Mouse (Mus musculus) ES-Bruce4 (cell line): ENCODE results near the gene Gmfg. TPM values are rescaled to one million over a fixed set of nuclear protein-coding genes. Genes with fewer than 3 reads are reported as not detected.

Experiments
- H3K27ac ChIP-seq: 2 replicates; pipeline ENCODE4 v1.5.1; 2012; ENCODE audit warnings: low read length, inconsistent platforms; ENCODE audit not compliant: insufficient read depth
- H3K27me3 ChIP-seq: 2 replicates; pipeline ENCODE4 v1.6.1; 2012; ENCODE audit warnings: mild to moderate bottlenecking, low read length, inconsistent platforms; ENCODE audit not compliant: control insufficient read depth, poor library complexity, insufficient read depth, severe bottlenecking
- H3K36me3 ChIP-seq: 2 replicates; pipeline ENCODE4 v1.6.1; 2012; ENCODE audit warnings: inconsistent platforms, mild to moderate bottlenecking, low read length, moderate library complexity; ENCODE audit not compliant: control insufficient read depth, poor library complexity, insufficient read depth, severe bottlenecking
- H3K4me1 ChIP-seq: one replicate; pipeline ENCODE4 v1.8.1; 2011; ENCODE audit warnings: low read length; ENCODE audit not compliant: control insufficient read depth, insufficient read depth
- H3K4me3 ChIP-seq: 2 replicates; pipeline ENCODE4 v1.5.1; 2011; ENCODE audit warnings: low read depth, mild to moderate bottlenecking, low read length
- H3K9ac ChIP-seq: 2 replicates; pipeline ENCODE4 v1.6.1; 2012; ENCODE audit warnings: low read depth, mild to moderate bottlenecking, inconsistent platforms; ENCODE audit not compliant: poor library complexity, severe bottlenecking
- H3K9me3 ChIP-seq: replicated peaks from 2 replicates; pipeline ENCODE4 v1.6.1; 2012; ENCODE audit warnings: mild to moderate bottlenecking, low read length, inconsistent platforms; ENCODE audit not compliant: control insufficient read depth, poor library complexity, insufficient read depth, severe bottlenecking
- CTCF ChIP-seq: IDR thresholded peaks from one replicate; pipeline ENCODE4 v1.8.1; 2011; ENCODE audit warnings: low read depth, low read length
- EP300 ChIP-seq: IDR thresholded peaks from 2 replicates; pipeline ENCODE4 v1.6.1; 2011; ENCODE audit warnings: low read depth, low read length; ENCODE audit not compliant: insufficient read depth
- POLR2A ChIP-seq: IDR thresholded peaks from one replicate; pipeline ENCODE4 v1.8.1; 2011; ENCODE audit warnings: low read length; ENCODE audit not compliant: insufficient read depth
- polyA plus RNA-seq: library from polyadenylated mRNA; stranded (reverse); fragments of >200 nt; gene quantifications from 2 replicates; pipeline ENCODE4 v1.2.4, GENCODE M21; 2011; ENCODE audit warnings: low read depth; ENCODE audit not compliant: missing spikeins, insufficient read depth, insufficient read length

Gmfg gene
- polyA plus RNA-seq, 1 experiment: 45.2 TPM

GRCm38 (mm10) chr7:28482854-28483253, 45.6 kb downstream of the Gmfg start:
- no peak overlapping the region for H3K9ac ChIP-seq
- no peaks in the 10 kb centered on the region for H3K27me3 ChIP-seq
- no peak overlapping the region for H3K4me3 ChIP-seq
- TF ChIP-seq POLR2A: no peak
- TF ChIP-seq EP300: no peak
- no peak for TF ChIP-seq CTCF
- H3K9me3 ChIP-seq: no peaks in the 10 kb centered on the region
- no peak overlapping the region for H3K27ac ChIP-seq
- no peaks in the 10 kb centered on the region for H3K36me3 ChIP-seq
- H3K4me1 ChIP-seq: peaks cover 3% of the 10 kb centered on the region

GRCm38 (mm10) chr7:28484192-28484591, 46.9 kb downstream of the Gmfg start:
- no peak overlapping the region for H3K4me3 ChIP-seq
- H3K9ac ChIP-seq: no peak overlapping the region
- H3K36me3 ChIP-seq: no peaks in the 10 kb centered on the region
- H3K4me1 ChIP-seq: peaks cover 5% of the 10 kb centered on the region
- H3K27ac ChIP-seq: no peak overlapping the region
- TF ChIP-seq POLR2A (no peak), CTCF (no peak), EP300 (peak; percentile 59; the same call in 1 of the 2 replicates)
- no peaks in the 10 kb centered on the region for H3K9me3 ChIP-seq
- H3K27me3 ChIP-seq: no peaks in the 10 kb centered on the region

GRCm38 (mm10) chr7:28488030-28488491, 50.8 kb downstream of the Gmfg start:
- Histone ChIP-seq H3K36me3 (no peaks in the 10 kb centered on the region), H3K4me3 (peak overlapping the region; percentile 61), H3K27me3 (no peaks in the 10 kb centered on the region), H3K9me3 (no peaks in the 10 kb centered on the region), H3K4me1 (peaks cover 2% of the 10 kb centered on the region), H3K9ac (peak overlapping the region; percentile 34), H3K27ac (peak overlapping the region; percentile 66)
- peak; percentile 73 for TF ChIP-seq POLR2A
- TF ChIP-seq EP300: no peak

- Histone ChIP-seq H3K4me3 (peak overlapping the region; percentile 78), H3K9ac (peak overlapping the region; percentile 49), H3K4me1 (peaks cover 2% of the 10 kb centered on the region), H3K27me3 (no peaks in the 10 kb centered on the region), H3K9me3 (no peaks in the 10 kb centered on the region), H3K36me3 (no peaks in the 10 kb centered on the region), H3K27ac (0 out of 2 replicates have a peak overlapping the region, but pooled peaks have one; percentile 36)
- TF ChIP-seq POLR2A: no peak
- TF ChIP-seq EP300: no peak
- peak; percentile 78 for TF ChIP-seq CTCF
Observed at GRCm38 (mm10) chr7:28490410-28490809, 53.2 kb downstream of the Gmfg start.

GRCm38 (mm10) chr7:28490903-28491302, 53.7 kb downstream of the Gmfg start:
- Histone ChIP-seq H3K27me3 (no peaks in the 10 kb centered on the region), H3K36me3 (no peaks in the 10 kb centered on the region), H3K4me1 (peaks cover 2% of the 10 kb centered on the region), H3K27ac (0 out of 2 replicates have a peak overlapping the region, but pooled peaks have one; percentile 36), H3K9me3 (no peaks in the 10 kb centered on the region), H3K9ac (peak overlapping the region; percentile 49), H3K4me3 (peak overlapping the region; percentile 78)
- TF ChIP-seq POLR2A (no peak), EP300 (no peak), CTCF (no peak)

GRCm38 (mm10) chr7:28492310-28492709, 55.1 kb downstream of the Gmfg start:
- Histone ChIP-seq H3K4me3 (peak overlapping the region; percentile 35), H3K27me3 (no peaks in the 10 kb centered on the region), H3K36me3 (no peaks in the 10 kb centered on the region), H3K9ac (no peak overlapping the region), H3K9me3 (no peaks in the 10 kb centered on the region), H3K27ac (peak overlapping the region; percentile 51), H3K4me1 (peaks cover 2% of the 10 kb centered on the region)
- TF ChIP-seq EP300 (no peak), POLR2A (no peak), CTCF (no peak)
